Mouse (Mus musculus) gastrocnemius, adult 18-20 months (tissue): ENCODE measurements around the gene Onecut3. TPM values are rescaled to one million over a fixed set of nuclear protein-coding genes. Genes with fewer than 3 reads are reported as not detected.
A peak's percentile ranks its signal among the peaks of the same experiment; 100 is the strongest.

Source experiments
- DNase-seq: peaks from one replicate; pipeline ENCODE4 v3.0.0; 2021; ENCODE audit warnings: low spot score
- total RNA-seq, 2 experiments: library from RNA; stranded (reverse); gene quantifications; 2 replicates each; pipeline ENCODE4 v1.2.3; 2021

The Onecut3 gene
- total RNA-seq, 2 experiments from 2014 or later: not detected

DNA sequence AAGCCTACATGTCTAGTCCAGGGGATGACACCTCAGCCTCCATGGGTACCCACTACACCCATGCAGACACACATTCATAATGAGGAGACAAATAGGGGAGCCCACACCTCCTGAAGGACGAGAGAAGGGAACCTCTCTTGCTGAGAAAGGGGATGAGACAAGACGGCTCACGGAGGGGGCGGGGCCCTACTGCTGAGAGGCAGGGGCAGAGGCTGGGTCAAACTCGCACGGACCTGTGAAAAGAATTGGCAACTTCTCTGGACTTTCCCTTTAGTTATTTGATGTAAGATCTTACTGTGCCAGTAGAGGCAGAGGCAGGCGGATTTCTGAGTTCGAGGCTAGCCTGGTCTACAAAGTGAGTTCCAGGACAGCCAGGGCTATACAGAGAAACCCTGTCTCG is 57.7 kb downstream of the Onecut3 start:
- DNase-seq: no peak

DNA sequence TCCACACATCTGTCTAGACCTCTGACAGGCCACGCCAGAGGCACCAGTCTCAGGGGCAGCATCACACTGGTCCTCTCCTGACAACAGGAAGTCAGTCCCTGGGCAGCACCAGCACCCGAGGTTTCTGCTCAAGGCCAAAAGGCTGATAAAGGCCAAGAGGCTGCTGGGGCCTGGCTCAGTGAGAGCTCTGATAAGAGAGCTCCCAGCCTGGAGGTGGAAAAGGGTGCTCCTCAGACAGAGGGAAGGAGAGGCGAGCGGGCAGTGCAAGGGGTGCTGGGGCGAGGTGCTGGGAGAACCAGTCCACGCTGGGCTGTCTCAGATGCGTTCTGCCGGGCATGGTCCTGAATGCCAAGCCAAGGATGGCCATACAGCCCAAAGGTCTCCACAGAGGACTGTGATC is 58.9 kb downstream of the Onecut3 start:
- DNase-seq: no peak

DNA sequence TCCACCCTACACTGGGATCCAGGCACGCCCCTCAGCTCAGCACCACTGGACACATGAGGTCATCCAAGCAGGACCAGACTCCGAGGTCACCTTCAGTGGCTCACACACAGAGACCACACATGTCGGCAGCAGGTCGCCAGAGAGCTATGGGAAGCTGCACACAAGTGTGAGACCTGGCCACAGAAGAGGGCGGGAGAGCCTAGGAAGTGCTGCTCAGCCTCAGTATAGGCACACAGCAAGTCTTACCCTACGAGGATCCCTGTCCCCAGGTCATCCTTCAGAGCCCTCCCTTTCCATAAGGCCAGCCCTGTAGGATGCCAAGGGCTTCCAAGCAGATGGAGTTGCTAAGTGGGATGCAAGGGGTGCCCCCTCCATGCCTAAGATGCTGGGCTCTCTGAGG is 59.4 kb downstream of the Onecut3 start:
- DNase-seq: no peak

GRCm38 (mm10) chr10:80557346-80557965 is 62.8 kb downstream of the Onecut3 start:
- peak; percentile 75 for DNase-seq

DNA sequence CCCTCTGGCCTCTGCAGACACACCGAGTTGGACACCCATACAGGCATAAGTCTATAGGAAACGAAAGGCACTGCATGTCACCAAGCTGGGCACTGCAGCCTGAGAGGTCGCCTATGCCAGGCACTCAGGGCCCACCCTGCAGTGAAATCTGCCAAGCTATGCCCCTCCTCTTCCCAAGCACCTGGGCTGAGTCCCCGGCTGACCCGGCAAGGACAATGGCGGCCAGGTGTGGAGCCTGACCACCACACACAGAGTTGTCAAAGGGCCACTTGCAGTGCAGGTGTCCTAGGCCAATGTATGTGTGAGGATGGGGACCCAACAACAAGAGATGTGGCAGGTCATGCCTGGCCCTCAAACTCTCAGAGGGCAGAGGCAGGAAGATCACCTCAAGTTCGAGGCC is 64.8 kb downstream of the Onecut3 start:
- DNase-seq: no peak

- DNase-seq: no peak
Observed at GRCm38 (mm10) chr10:80560621-80561020, 66.0 kb downstream of the Onecut3 start.

DNA sequence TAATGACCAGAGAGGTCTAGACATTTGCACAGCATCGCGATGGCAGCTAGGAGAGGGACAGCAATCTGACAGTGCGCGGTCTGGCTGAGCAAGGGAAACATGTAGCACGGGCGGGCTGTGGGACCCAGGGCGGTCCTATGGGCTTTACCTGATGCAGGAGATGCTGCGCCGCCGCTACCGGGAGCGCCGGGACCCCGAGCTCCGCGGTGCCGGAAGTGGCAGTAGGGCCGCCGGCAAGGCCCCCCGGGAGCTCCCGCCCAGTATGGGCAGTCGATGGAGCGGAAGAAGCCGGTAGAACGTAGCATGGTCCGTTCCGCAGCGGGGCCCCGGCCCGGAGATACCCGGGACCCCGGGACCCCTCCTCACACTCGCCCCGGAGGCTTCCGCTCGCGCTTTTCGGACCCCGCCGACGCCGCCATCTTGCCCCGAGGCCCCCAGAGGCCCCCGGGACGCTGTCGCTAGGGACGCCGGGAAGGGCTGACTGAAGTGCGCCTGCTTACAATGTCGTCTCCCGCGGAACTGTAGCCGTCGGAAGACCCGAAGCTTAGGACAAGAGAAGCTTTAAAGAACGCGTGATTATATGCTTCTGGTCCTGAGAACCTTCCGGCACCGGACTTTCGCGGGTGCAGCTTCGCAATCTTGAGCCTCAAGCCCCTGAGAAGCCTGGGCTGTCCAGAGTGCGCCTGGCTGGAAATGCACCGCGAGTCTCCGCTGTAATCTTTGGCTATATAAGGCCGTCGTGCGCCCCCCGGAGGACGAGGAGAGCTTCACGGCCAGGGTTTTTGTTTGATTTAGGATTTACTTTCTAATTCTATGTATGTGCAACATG is 66.7 kb downstream of the Onecut3 start, which contains the start of gene Rexo1:
TSS of gene Rexo1 (minus strand) at position 445 of the 829 bp plus-strand sequence.
- DNase-seq: peak; percentile 92

- peak; percentile 89 for DNase-seq
Observed at GRCm38 (mm10) chr10:80566375-80567092, 71.9 kb downstream of the Onecut3 start.

Other genes starting within 250 kb of the Onecut3 start
- 100 to 1,000 TPM; 578 to 613 TPM for gene Ndufs7, start 245.7 kb upstream of the Onecut3 start, total RNA-seq
- 10 to 100 TPM; 27.4 to 28.7 TPM for gene Gamt, start 233.8 kb upstream of the Onecut3 start, total RNA-seq
- 10 to 100 TPM; 34.2 to 38.8 TPM for gene Dazap1, start 233.3 kb upstream of the Onecut3 start, total RNA-seq
- 100 to 1,000 TPM; 703 to 778 TPM for gene Rps15, start 202.4 kb upstream of the Onecut3 start, total RNA-seq
- gene Apc2, start 198.9 kb upstream of the Onecut3 start, total RNA-seq: under 1 TPM; 0.18 to 0.31 TPM
- gene 2310011J03Rik, start 174.3 kb upstream of the Onecut3 start, total RNA-seq: 1 to 10 TPM; 6.8 to 7.1 TPM
- gene Pcsk4, start 165.3 kb upstream of the Onecut3 start, total RNA-seq: under 1 TPM; 0.78 to 0.97 TPM
- gene Reep6, start 164.9 kb upstream of the Onecut3 start, total RNA-seq: 1 to 10 TPM; 3.4 to 4.1 TPM
- 10 to 100 TPM; 32.5 to 37.0 TPM for gene Adamtsl5, start 146.4 kb upstream of the Onecut3 start, total RNA-seq
- gene Plk5, start 138.4 kb upstream of the Onecut3 start, total RNA-seq: under 1 TPM; 0.09 to 0.11 TPM
- 1 to 10 TPM; 4.0 to 4.6 TPM for gene Mex3d, start 107.2 kb upstream of the Onecut3 start, total RNA-seq
- gene Mbd3, start 95.3 kb upstream of the Onecut3 start, total RNA-seq: 100 to 1,000 TPM; 108 to 127 TPM
- gene Uqcr11, start 88.0 kb upstream of the Onecut3 start, total RNA-seq: 100 to 1,000 TPM; 831 to 847 TPM
- 10 to 100 TPM; 11.2 to 11.3 TPM for gene Tcf3, start 61.2 kb upstream of the Onecut3 start, total RNA-seq
- not detected for gene Atp8b3, start 44.3 kb downstream of the Onecut3 start, total RNA-seq
- 10 to 100 TPM in 1 of 2 experiments, 1 to 10 TPM in 1; 9.6 to 11.1 TPM for gene Rexo1, start 66.7 kb downstream of the Onecut3 start, total RNA-seq
- 1 to 10 TPM; 1.5 to 1.9 TPM for gene Klf16, start 82.5 kb downstream of the Onecut3 start, total RNA-seq
- gene Abhd17a, start 95.5 kb downstream of the Onecut3 start, total RNA-seq: 10 to 100 TPM; 62.4 to 64.3 TPM
- gene Scamp4, start 108.0 kb downstream of the Onecut3 start, total RNA-seq: 10 to 100 TPM; 19.0 to 20.1 TPM
- under 1 TPM in 1 of 2 experiments, not detected in 1; 0.69 TPM for gene Adat3, start 108.0 kb downstream of the Onecut3 start, total RNA-seq
- gene Gm49322, start 111.2 kb downstream of the Onecut3 start, total RNA-seq: under 1 TPM; 0.14 to 0.26 TPM
- 100 to 1,000 TPM in 1 of 2 experiments, 10 to 100 TPM in 1; 97.2 to 128 TPM for gene Csnk1g2, start 128.0 kb downstream of the Onecut3 start, total RNA-seq
- gene Btbd2, start 162.2 kb downstream of the Onecut3 start, total RNA-seq: 10 to 100 TPM; 38.5 to 40.0 TPM
- gene Mknk2, start 183.3 kb downstream of the Onecut3 start, total RNA-seq: 100 to 1,000 TPM; 244 to 292 TPM
- 1 to 10 TPM; 2.3 to 4.1 TPM for gene Mob3a, start 207.1 kb downstream of the Onecut3 start, total RNA-seq
- 1 to 10 TPM in 1 of 2 experiments, under 1 TPM in 1; 0.91 to 1.9 TPM for gene Izumo4, start 207.3 kb downstream of the Onecut3 start, total RNA-seq
- gene Ap3d1, start 247.4 kb downstream of the Onecut3 start, total RNA-seq: 10 to 100 TPM; 24.3 to 31.7 TPM